Mouse (Mus musculus) adrenal gland, postnatal 14 days (tissue): ENCODE data around the gene Gm20388. TPM values are rescaled to one million over a fixed set of nuclear protein-coding genes. Genes with fewer than 3 reads are reported as not detected.
"Not testable (repeated sequence)": the region's sequence is repeated elsewhere in the genome, so short reads cannot be mapped to it uniquely, and the experiment has no call there.

Experiments
- DNase-seq: peaks from one replicate; pipeline ENCODE4 v3.0.0; 2021; ENCODE audit warnings: mixed read lengths
- total RNA-seq: library from RNA; stranded (reverse); gene quantifications from 2 replicates; pipeline ENCODE4 v1.2.3, GENCODE M21; 2021

Gm20388 gene
- total RNA-seq, 1 experiment from 2014 or later, result 17.6 TPM

- no peak for DNase-seq
These were observed 3342.3 kb downstream of the Gm20388 start for GRCm38 (mm10) chr8:123252925-123253324.

- DNase-seq, result no peak
These were observed 3342.9 kb downstream of the Gm20388 start for GRCm38 (mm10) chr8:123253451-123254098.

- DNase-seq, result peak; percentile 95
These were observed 3343.7 kb downstream of the Gm20388 start, which contains the start of the genes Zfp276 and Vps9d1 for GRCm38 (mm10) chr8:123254099-123254885. Zfp276 (plus strand) TSS chr8:123254195. Vps9d1 (minus strand) TSS chr8:123254348.

GRCm38 (mm10) chr8:123255170-123255569, 3344.5 kb downstream of the Gm20388 start:
- DNase-seq, result no peak

- no peak for DNase-seq
These were observed 3346.5 kb downstream of the Gm20388 start for GRCm38 (mm10) chr8:123257114-123257513.

GRCm38 (mm10) chr8:123257593-123257992, 3347.0 kb downstream of the Gm20388 start:
- peak; percentile 57 for DNase-seq

GRCm38 (mm10) chr8:123267926-123268656, 3357.4 kb downstream of the Gm20388 start:
- DNase-seq, result no peak

GRCm38 (mm10) chr8:123271147-123271546, 3360.5 kb downstream of the Gm20388 start:
- DNase-seq, result no peak

- DNase-seq, result no peak
These were observed 3361.3 kb downstream of the Gm20388 start for GRCm38 (mm10) chr8:123271901-123272300.

- no peak for DNase-seq
These were observed 3363.8 kb downstream of the Gm20388 start for GRCm38 (mm10) chr8:123274447-123274846.

- peak; percentile 58 for DNase-seq
These were observed 3364.5 kb downstream of the Gm20388 start for GRCm38 (mm10) chr8:123275096-123275495.

GRCm38 (mm10) chr8:123278445-123278844, 3367.8 kb downstream of the Gm20388 start:
- DNase-seq, result no peak

GRCm38 (mm10) chr8:123279828-123280227, 3369.2 kb downstream of the Gm20388 start:
- no peak for DNase-seq

GRCm38 (mm10) chr8:123280302-123281094, 3369.9 kb downstream of the Gm20388 start:
- DNase-seq, result no peak

- DNase-seq, result not testable (repeated sequence)
These were observed 3372.4 kb downstream of the Gm20388 start for GRCm38 (mm10) chr8:123282994-123283393.

- DNase-seq, result no peak
These were observed 3373.3 kb downstream of the Gm20388 start for GRCm38 (mm10) chr8:123283991-123284390.

- DNase-seq, result no peak
These were observed 3373.9 kb downstream of the Gm20388 start for GRCm38 (mm10) chr8:123284493-123284892.

GRCm38 (mm10) chr8:123287362-123287761, 3376.7 kb downstream of the Gm20388 start:
- no peak for DNase-seq

GRCm38 (mm10) chr8:123290166-123290565, 3379.5 kb downstream of the Gm20388 start:
- DNase-seq, result peak; percentile 69

GRCm38 (mm10) chr8:123290679-123291078, 3380.0 kb downstream of the Gm20388 start:
- DNase-seq, result no peak

GRCm38 (mm10) chr8:123291716-123292115, 3381.1 kb downstream of the Gm20388 start:
- no peak for DNase-seq

- no peak for DNase-seq
These were observed 3381.6 kb downstream of the Gm20388 start for GRCm38 (mm10) chr8:123292281-123292680.
